Mouse (Mus musculus) heart, embryonic 14.5 days (tissue): ENCODE results near the gene Lce1e. TPM values are rescaled to one million over a fixed set of nuclear protein-coding genes. Genes with fewer than 3 reads are reported as not detected.
"Not testable (repeated sequence)": the region's sequence is repeated elsewhere in the genome, so short reads cannot be mapped to it uniquely, and the experiment has no call there.

ENCODE experiments used
- ATAC-seq: fragments of 200-750 bp; cut with Nextera tagmentation; 2 replicates; pipeline ENCODE4 v1.8.0; 2017; ENCODE audit warnings: low read depth, moderate TSS enrichment; ENCODE audit not compliant: insufficient number of reproducible peaks, insufficient read depth, low FRiP score
- H3K27ac ChIP-seq, 2 experiments: fragments of 200-500 bp in 1 of 2; fragments of 300-500 bp in 1 of 2; sonication (generic) in 1 of 2; replicated peaks in 1 of 2; 2 replicates each; pipeline ENCODE4 v1.5.1; 2012 to 2014; ENCODE audit warnings: low read depth in 2 of 2, low read length in 2 of 2, control low read depth in 1 of 2, mild to moderate bottlenecking in 1 of 2, mixed read lengths in 1 of 2; ENCODE audit not compliant: control insufficient read depth in 1 of 2, insufficient read depth in 1 of 2
- H3K27me3 ChIP-seq: fragments of 300-500 bp; sonication (generic); 2 replicates; pipeline ENCODE4 v1.6.1; 2014; ENCODE audit warnings: mild to moderate bottlenecking, low read length, control low read depth; ENCODE audit not compliant: control insufficient read depth, insufficient read depth
- H3K36me3 ChIP-seq: fragments of 300-500 bp; sonication (generic); 2 replicates; pipeline ENCODE4 v1.6.1; 2014; ENCODE audit warnings: mild to moderate bottlenecking, control low read depth, low read length, mixed read lengths; ENCODE audit not compliant: control insufficient read depth, insufficient read depth
- H3K4me1 ChIP-seq, 2 experiments: fragments of 200-500 bp in 1 of 2; fragments of 300-500 bp in 1 of 2; sonication (generic) in 1 of 2; 2 replicates each; pipeline ENCODE4 v1.6.1; 2012 to 2014; ENCODE audit warnings: low read length in 2 of 2, control low read depth in 1 of 2, mixed read lengths in 1 of 2; ENCODE audit not compliant: control insufficient read depth in 2 of 2, insufficient read depth in 2 of 2
- H3K4me2 ChIP-seq: fragments of 300-500 bp; sonication (generic); 2 replicates; pipeline ENCODE4 v1.6.1; 2014; ENCODE audit warnings: mild to moderate bottlenecking, low read length
- H3K4me3 ChIP-seq, 2 experiments: fragments of 200-500 bp in 1 of 2; fragments of 300-500 bp in 1 of 2; sonication (generic) in 1 of 2; 2 replicates each; pipeline ENCODE4 v1.5.1; 2012 to 2014; ENCODE audit warnings: low read length in 2 of 2, mild to moderate bottlenecking in 2 of 2, control low read depth in 1 of 2, low read depth in 1 of 2, moderate library complexity in 1 of 2; ENCODE audit not compliant: control insufficient read depth in 1 of 2, insufficient read depth in 1 of 2
- H3K9ac ChIP-seq: fragments of 300-500 bp; sonication (generic); 2 replicates; pipeline ENCODE4 v1.6.1; 2014; ENCODE audit warnings: mild to moderate bottlenecking, low read length
- H3K9me3 ChIP-seq: fragments of 300-500 bp; sonication (generic); 2 replicates; pipeline ENCODE4 v1.6.1; 2016; ENCODE audit warnings: low read length, control low read depth; ENCODE audit not compliant: control insufficient read depth
- WGBS: fragments of 180-500 bp; shearing (Covaris S2); extraction: QIAGEN DNeasy Blood & Tissue Kit; methylation state at CpG from one replicate; pipeline ENCODE4 v1.1.7; 2014; 5-methylcytosine and 5-hydroxymethylcytosine counted together
- polyA plus RNA-seq: library from polyadenylated mRNA; unstranded; fragments of >200 nt; fragmentation: Nextera tagmentation; extraction: Ambion mirVana; gene quantifications from 2 replicates; pipeline ENCODE4 v1.2.1, GENCODE M21; 2014

Lce1e gene
- polyA plus RNA-seq, 1 experiment from 2014 or later, result not detected

- Histone ChIP-seq H3K4me3 (no peak overlapping the region), H3K9ac (no peak overlapping the region), H3K27ac (no peak overlapping the region), H3K36me3 (no peaks in the 10 kb centered on the region), H3K27me3 (no peaks in the 10 kb centered on the region), H3K4me1 (no peaks in the 10 kb centered on the region), H3K4me2 (no peak overlapping the region), H3K9me3 (no peaks in the 10 kb centered on the region)
- ATAC-seq, result no peak
Measured at GRCm38 (mm10) chr3:92691688-92692087, 17.2 kb downstream of the Lce1e start.

DNA sequence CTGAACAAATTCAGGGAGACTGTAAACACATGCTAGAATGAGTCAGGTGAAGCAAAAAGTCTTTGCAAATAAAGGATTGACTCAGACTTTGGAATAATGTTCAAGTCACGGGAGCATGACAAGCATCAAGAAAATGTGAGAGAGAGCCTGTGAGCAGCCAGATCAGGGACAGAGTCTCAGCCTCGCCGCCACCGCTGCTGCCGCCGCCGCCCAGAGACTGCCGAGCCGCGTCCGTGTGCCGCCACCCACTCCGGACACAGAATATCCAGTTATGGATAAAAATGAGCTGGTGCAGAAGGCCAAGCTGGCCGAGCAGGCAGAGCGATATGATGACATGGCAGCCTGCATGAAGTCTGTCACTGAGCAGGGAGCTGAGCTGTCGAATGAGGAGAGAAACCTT, 19.7 kb downstream of the Lce1e start:
- not testable (repeated sequence) for H3K36me3 ChIP-seq, H3K4me2 ChIP-seq, H3K4me1 ChIP-seq, H3K27me3 ChIP-seq, H3K27ac ChIP-seq, H3K9me3 ChIP-seq, ATAC-seq, H3K9ac ChIP-seq
- 0 out of 4 replicates have a peak overlapping the region, but pooled peaks of 1 of the 2 experiments have one; percentile 13 for H3K4me3 ChIP-seq
- 62% methylated on average over 16 of the region's 16 CpGs for WGBS

DNA sequence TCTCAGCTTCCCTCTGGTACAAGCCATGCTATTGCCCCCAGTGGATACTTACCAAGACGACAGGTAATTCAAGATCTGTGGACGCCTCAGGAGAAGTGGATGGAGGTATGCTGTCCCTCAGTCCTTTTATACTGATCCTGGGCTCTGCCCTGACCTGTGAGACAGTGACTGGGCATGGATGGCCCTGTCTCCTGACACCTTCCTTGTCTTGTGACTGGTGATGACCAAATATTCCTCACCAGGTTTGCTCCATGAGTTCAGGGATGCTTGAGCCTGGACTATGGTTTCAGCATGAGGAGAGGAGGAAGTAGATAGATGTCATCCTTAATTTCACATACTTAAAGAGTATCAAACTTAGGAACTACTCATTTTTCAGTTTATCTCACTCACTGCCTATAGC, 21.8 kb downstream of the Lce1e start, which contains the start of gene Lce1d:
TSS of gene Lce1d (minus strand) at position 101 of the 400 bp plus-strand sequence.
- no peaks in the 10 kb centered on the region for H3K9me3 ChIP-seq
- H3K36me3 ChIP-seq, result no peaks in the 10 kb centered on the region
- H3K27me3 ChIP-seq, result no peaks in the 10 kb centered on the region
- WGBS, result 63% methylated on average over 2 of the region's 2 CpGs
- H3K4me1 ChIP-seq, result no peaks in the 10 kb centered on the region
- H3K4me2 ChIP-seq, result no peak within 1 kb of the TSS
- H3K4me3 ChIP-seq, result no peak within 1 kb of the TSS
- no peak within 1 kb of the TSS for H3K9ac ChIP-seq
- H3K27ac ChIP-seq, result no peak within 1 kb of the TSS
- no peak for ATAC-seq

- 73% methylated on average over 4 of the region's 4 CpGs for WGBS
Measured at GRCm38 (mm10) chr3:92678947-92679346, 29.9 kb downstream of the Lce1e start, which contains the start of gene Lce1c. Gene Lce1c (plus strand): TSS chr3:92679247.

DNA sequence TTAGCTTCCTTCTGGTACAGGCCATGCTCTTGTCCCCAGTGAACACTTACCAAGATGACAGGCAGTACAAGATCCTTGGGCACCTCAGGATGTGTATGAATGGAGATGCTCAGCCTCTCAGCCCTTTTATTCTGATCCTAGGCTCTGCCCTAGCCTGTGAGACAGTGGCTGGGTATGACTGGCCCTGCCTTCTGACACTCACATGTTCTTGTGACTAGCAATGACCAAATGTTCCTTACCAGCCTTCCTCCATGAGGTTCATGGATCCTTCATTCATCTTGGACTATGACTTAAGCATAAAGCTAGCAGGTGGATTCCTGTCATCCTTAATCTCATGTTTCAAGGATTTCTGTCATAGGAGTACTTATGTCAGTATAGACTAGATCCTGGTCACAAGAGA, 38.7 kb downstream of the Lce1e start, which contains the start of gene Lce1a2:
TSS of gene Lce1a2 (minus strand) at position 101 of the 400 bp plus-strand sequence.
- Histone ChIP-seq H3K4me2 (no peak within 1 kb of the TSS), H3K4me3 (no peak within 1 kb of the TSS), H3K36me3 (no peaks in the 10 kb centered on the region), H3K9me3 (no peaks in the 10 kb centered on the region), H3K27ac (no peak within 1 kb of the TSS), H3K27me3 (no peaks in the 10 kb centered on the region), H3K9ac (no peak within 1 kb of the TSS), H3K4me1 (no peaks in the 10 kb centered on the region)
- no peak for ATAC-seq

More at GRCm38 (mm10) chr3:92678947-92679346, 29.9 kb downstream of the Lce1e start, which contains the start of gene Lce1c:
- Histone ChIP-seq H3K27me3 (no peaks in the 10 kb centered on the region), H3K9ac (no peak within 1 kb of the TSS), H3K9me3 (no peaks in the 10 kb centered on the region), H3K36me3 (no peaks in the 10 kb centered on the region), H3K4me3 (no peak within 1 kb of the TSS), H3K4me2 (no peak within 1 kb of the TSS), H3K27ac (no peak within 1 kb of the TSS), H3K4me1 (no peaks in the 10 kb centered on the region)
- ATAC-seq, result no peak

Other genes starting within 250 kb of the Lce1e start
- 0.78 TPM in 1 of 2 replicates, not detected in the other for gene Sprr1a, start 223.2 kb downstream of the Lce1e start, polyA plus RNA-seq
- not detected in 2 replicates for gene Sprr4, start 208.6 kb downstream of the Lce1e start, polyA plus RNA-seq
- not detected in 2 replicates for gene 2310046K23Rik, start 174.6 kb downstream of the Lce1e start, polyA plus RNA-seq
- gene Ivl, start 135.3 kb downstream of the Lce1e start, polyA plus RNA-seq, result not detected in 2 replicates
- not detected in 2 replicates for gene Smcp, start 120.1 kb downstream of the Lce1e start, polyA plus RNA-seq
- not detected in 2 replicates for gene 2210017I01Rik, start 101.6 kb downstream of the Lce1e start, polyA plus RNA-seq
- not detected in 2 replicates for gene Lce6a, start 87.4 kb downstream of the Lce1e start, polyA plus RNA-seq
- gene Lce1a1, start 60.8 kb downstream of the Lce1e start, polyA plus RNA-seq, result not detected in 2 replicates
- not detected in 2 replicates for gene Lce1b, start 52.1 kb downstream of the Lce1e start, polyA plus RNA-seq
- gene Lce1a2, start 38.8 kb downstream of the Lce1e start, polyA plus RNA-seq, result not detected in 2 replicates
- not detected in 2 replicates for gene Lce1c, start 29.8 kb downstream of the Lce1e start, polyA plus RNA-seq
- gene Lce1d, start 21.9 kb downstream of the Lce1e start, polyA plus RNA-seq, result not detected in 2 replicates
- gene Lce1f, start 11.3 kb upstream of the Lce1e start, polyA plus RNA-seq, result not detected in 2 replicates
- not detected in 2 replicates for gene Gm38119, start 30.0 kb upstream of the Lce1e start, polyA plus RNA-seq
- not detected in 2 replicates for gene Lce1g, start 43.3 kb upstream of the Lce1e start, polyA plus RNA-seq
- not detected in 2 replicates for gene Lce1h, start 56.0 kb upstream of the Lce1e start, polyA plus RNA-seq
- not detected in 2 replicates for gene Lce1i, start 69.8 kb upstream of the Lce1e start, polyA plus RNA-seq
- not detected in 2 replicates for gene Lce1j, start 81.4 kb upstream of the Lce1e start, polyA plus RNA-seq
- not detected in 2 replicates for gene Lce1k, start 98.8 kb upstream of the Lce1e start, polyA plus RNA-seq
- not detected in 2 replicates for gene Kprp, start 118.2 kb upstream of the Lce1e start, polyA plus RNA-seq
- not detected in 2 replicates for gene Lce1l, start 142.2 kb upstream of the Lce1e start, polyA plus RNA-seq
- not detected in 2 replicates for gene 2310050C09Rik, start 161.1 kb upstream of the Lce1e start, polyA plus RNA-seq
- not detected in 2 replicates for gene Lce3a, start 217.2 kb upstream of the Lce1e start, polyA plus RNA-seq
- not detected in 2 replicates for gene Lce3b, start 223.9 kb upstream of the Lce1e start, polyA plus RNA-seq
- gene Lce3c, start 235.4 kb upstream of the Lce1e start, polyA plus RNA-seq, result not detected in 2 replicates
- not detected in 2 replicates for gene Lce3d, start 248.3 kb upstream of the Lce1e start, polyA plus RNA-seq